Mouse (Mus musculus) neural tube, embryonic 12.5 days (tissue): Measurements from ENCODE around the gene Ankmy1. TPM values are rescaled to one million over a fixed set of nuclear protein-coding genes. Genes with fewer than 3 reads are reported as not detected.

Experiments used
- ATAC-seq: fragments of 200-750 bp; cut with Nextera tagmentation; 2 replicates; pipeline ENCODE4 v1.8.0; 2017; ENCODE audit warnings: low read depth, mild to moderate bottlenecking, moderate TSS enrichment, moderate library complexity; ENCODE audit not compliant: low FRiP score
- H3K27ac ChIP-seq: fragments of 300-500 bp; sonication (generic); 2 replicates; pipeline ENCODE4 v1.5.1; 2016
- H3K27me3 ChIP-seq: fragments of 300-500 bp; sonication (generic); replicated peaks from 2 replicates; pipeline ENCODE4 v1.6.1; 2016; ENCODE audit warnings: mild to moderate bottlenecking
- H3K36me3 ChIP-seq: fragments of 300-500 bp; sonication (generic); 2 replicates; pipeline ENCODE4 v1.6.1; 2016; ENCODE audit warnings: mild to moderate bottlenecking
- H3K4me1 ChIP-seq: fragments of 300-500 bp; sonication (generic); 2 replicates; pipeline ENCODE4 v1.6.1; 2016
- H3K4me2 ChIP-seq: fragments of 300-500 bp; sonication (generic); replicated peaks from 2 replicates; pipeline ENCODE4 v1.6.1; 2016; ENCODE audit warnings: mild to moderate bottlenecking
- H3K4me3 ChIP-seq: fragments of 300-500 bp; sonication (generic); 2 replicates; pipeline ENCODE4 v1.5.1; 2016
- H3K9ac ChIP-seq: fragments of 300-500 bp; sonication (generic); 2 replicates; pipeline ENCODE4 v1.6.1; 2016; ENCODE audit warnings: mild to moderate bottlenecking
- H3K9me3 ChIP-seq: fragments of 300-500 bp; sonication (generic); 2 replicates; pipeline ENCODE4 v1.6.1; 2016; ENCODE audit warnings: mild to moderate bottlenecking
- WGBS: fragments of 180-500 bp; shearing (Covaris S2); methylation state at CpG from one replicate; pipeline ENCODE4 v1.1.7; 2016; 5-methylcytosine and 5-hydroxymethylcytosine counted together
- microRNA counts: library from miRNA; unstranded; fragments of <30 nt; microRNA quantifications from one replicate; lab custom pipeline; 2017
- microRNA-seq: library from miRNA; unstranded; fragments of <30 nt; microRNA quantifications from one replicate; pipeline ENCODE4, GENCODE M21; 2017
- polyA plus RNA-seq: library from polyadenylated mRNA; unstranded; fragments of >200 nt; fragmentation: Nextera tagmentation; extraction: Ambion mirVana; gene quantifications from 2 replicates; pipeline ENCODE4 v1.2.1, GENCODE M21; 2016

Ankmy1 gene
- polyA plus RNA-seq, 1 experiment from 2014 or later: 0.65 TPM

DNA sequence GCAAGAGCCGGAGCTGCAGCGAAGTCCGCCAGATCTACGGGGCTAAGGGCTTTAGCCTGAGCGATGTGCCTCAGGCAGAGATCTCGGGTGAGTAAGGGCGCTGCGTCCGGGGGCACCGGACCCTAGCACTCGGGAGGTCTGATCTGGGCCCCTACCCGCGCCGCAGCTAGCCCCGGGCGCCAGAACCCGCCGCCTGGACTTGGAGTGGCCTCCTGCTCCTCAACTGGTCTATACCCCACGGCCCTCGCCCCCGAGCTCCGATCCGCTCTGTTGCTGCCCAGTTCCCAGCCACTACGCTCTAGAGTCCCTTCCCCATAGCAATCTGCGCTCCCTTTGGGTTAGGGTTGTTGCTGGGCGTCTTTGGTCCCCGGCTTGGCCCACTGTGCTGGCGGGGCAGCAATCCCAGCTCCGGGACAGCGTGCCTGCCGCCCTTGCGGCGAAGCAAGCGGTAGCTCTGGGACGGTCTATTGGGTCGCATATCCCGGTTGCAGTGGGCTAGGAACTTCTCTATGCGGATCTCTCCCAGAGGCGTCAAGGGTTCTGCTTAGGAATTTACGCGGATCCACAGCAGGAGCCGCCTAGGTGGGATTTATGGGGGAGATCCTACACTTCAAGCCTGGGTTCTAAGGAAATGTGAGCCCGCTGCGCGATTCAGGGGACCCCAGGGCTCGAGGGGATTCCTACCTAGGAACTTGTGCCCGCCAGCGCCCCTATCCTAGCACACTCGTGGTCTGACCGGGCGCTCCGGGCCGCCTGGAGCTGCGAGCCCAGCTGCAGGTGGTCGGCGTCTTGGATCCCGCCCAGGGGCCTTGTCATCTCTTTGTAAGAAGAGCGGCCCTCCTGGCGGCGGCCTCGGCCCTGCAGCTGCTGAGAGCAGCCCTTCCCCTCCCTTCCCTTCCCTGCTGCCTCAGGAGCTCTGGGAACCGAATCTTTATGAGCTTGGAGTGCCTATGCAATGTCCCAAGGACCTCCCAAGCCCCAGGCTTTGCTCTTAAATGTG lies 70.4 kb downstream of the Ankmy1 start:
- no peaks in the 10 kb centered on the region for H3K9me3 ChIP-seq
- peak overlapping the region; percentile 90 for H3K4me3 ChIP-seq
- under 1% methylated on average over 62 of the region's 62 CpGs for WGBS
- H3K36me3 ChIP-seq: peaks cover 16% of the 10 kb centered on the region
- peak overlapping the region; percentile 97 for H3K9ac ChIP-seq
- peaks cover 35% of the 10 kb centered on the region for H3K4me1 ChIP-seq
- H3K27ac ChIP-seq: peak overlapping the region; percentile 86
- peak; percentile 33 for ATAC-seq
- no peaks in the 10 kb centered on the region for H3K27me3 ChIP-seq
- peak overlapping the region; percentile 82 for H3K4me2 ChIP-seq

DNA sequence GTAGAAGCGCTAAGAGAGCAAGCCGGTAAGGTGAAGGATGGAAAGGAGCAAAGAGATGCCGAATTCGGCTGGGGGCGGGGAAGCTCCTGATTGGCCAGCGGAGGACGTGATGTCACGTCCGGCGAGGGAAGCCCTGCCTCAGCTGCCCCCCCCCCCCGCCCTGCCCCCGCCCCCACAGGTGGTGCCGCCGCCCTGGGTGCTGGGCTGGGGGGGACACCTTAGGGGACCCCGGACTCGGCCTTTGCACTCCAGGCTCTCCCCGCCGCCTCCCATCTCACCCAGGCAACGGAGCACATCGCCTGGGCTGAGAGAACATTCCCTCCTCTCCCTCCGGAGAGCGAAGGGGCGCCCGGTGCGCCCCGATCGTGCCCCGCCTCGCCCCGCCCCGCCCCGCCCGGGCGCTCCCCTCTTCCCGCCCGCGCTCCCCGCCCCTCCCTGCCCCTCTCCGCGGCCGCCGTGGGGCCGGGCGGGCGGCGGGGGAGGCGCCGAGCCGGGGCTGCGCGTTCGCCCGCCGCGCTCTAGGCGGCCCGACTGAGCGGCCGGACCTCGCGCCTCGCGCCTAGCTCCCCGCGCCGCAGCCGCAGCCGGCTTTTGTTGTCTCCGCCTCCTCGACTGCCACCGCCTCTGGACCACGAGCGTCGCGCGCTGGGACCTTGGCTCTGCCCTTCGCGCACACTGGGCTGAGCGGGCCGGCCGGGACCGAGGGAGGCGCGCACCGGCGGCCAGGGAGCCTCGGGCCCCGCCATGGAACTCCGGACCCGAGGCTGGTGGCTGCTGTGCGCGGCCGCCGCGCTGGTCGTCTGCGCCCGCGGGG lies 71.3 kb downstream of the Ankmy1 start, which contains the start of gene Gpc1:
Gene Gpc1, plus strand, starts transcription at position 458 of the 814 bp plus-strand sequence.
- H3K4me2 ChIP-seq: peak within 1 kb of the TSS; percentile 82
- no peaks in the 10 kb centered on the region for H3K9me3 ChIP-seq
- no peaks in the 10 kb centered on the region for H3K27me3 ChIP-seq
- H3K9ac ChIP-seq: peak within 1 kb of the TSS; percentile 97
- peaks cover 12% of the 10 kb centered on the region for H3K36me3 ChIP-seq
- ATAC-seq: peak; percentile 84
- under 1% methylated on average over 65 of the region's 99 CpGs for WGBS
- H3K4me1 ChIP-seq: peaks cover 35% of the 10 kb centered on the region
- H3K27ac ChIP-seq: peak within 1 kb of the TSS; percentile 86
- peak within 1 kb of the TSS; percentile 90 for H3K4me3 ChIP-seq

DNA sequence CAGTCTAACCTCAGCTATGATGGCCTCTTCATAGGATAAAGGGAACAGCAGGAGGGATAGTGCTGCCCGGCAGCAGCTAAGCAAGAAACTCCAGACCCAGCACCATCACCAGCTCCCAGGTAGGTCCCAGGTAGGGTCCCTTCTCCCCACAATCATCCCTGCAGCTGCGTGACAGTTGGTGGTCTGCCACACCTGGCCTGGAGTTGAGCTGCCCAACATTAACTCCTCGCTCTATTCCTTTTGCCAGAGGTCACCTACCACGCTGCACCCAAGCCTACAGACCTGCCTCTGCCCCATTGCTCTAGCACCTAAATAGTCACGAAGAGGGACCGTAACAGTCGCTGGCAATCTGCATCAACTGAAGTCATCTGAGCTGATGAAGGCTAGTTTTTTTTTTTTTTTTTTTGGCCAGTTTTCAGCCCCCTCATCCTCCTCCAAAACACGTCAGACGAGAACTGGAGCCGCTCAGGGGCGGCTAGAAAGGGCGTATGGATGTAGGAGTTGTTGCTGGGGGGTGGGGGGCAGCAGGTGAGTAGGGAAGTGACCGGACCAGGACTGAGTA lies 72.0 kb downstream of the Ankmy1 start:
- H3K9ac ChIP-seq: 0 out of 2 replicates have a peak overlapping the region, but pooled peaks have one; percentile 4
- no peaks in the 10 kb centered on the region for H3K9me3 ChIP-seq
- peak overlapping the region; percentile 90 for H3K4me3 ChIP-seq
- H3K4me2 ChIP-seq: peak overlapping the region; percentile 82
- H3K27me3 ChIP-seq: no peaks in the 10 kb centered on the region
- ATAC-seq: no peak
- H3K27ac ChIP-seq: peak overlapping the region; percentile 86; the same call in 1 of the 2 replicates
- peaks cover 35% of the 10 kb centered on the region for H3K4me1 ChIP-seq
- H3K36me3 ChIP-seq: peaks cover 6% of the 10 kb centered on the region
- WGBS: 7% methylated on average over 13 of the region's 13 CpGs

DNA sequence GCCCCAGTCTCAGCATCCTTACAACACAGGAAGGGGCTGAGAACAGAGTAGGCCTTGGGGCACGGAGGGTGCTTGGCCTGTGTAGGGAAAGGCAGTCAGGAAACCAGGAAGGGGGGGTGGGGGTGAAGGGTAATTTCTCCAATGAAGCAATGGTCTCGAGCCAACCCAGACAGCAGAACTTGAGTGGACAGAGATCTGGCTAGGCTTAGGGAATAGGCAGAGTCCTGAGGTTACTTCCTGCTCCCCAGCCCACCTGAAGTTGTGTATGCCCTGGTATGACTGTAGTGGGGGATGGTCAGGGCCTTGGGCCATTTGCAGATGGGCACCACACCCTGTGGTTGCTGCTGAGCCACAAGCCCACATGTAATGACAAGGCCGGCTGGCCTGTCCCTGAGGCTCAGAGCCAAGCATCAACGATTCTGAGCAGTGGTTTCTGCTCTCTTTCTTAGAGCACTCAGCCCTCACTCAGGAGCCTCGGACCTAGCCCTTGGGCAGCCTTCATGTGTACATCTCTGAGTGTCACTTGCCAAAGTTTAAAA lies 86.9 kb downstream of the Ankmy1 start:
- 78% methylated on average over 5 of the region's 5 CpGs for WGBS
- Histone ChIP-seq H3K4me1 (no peaks in the 10 kb centered on the region), H3K9me3 (no peaks in the 10 kb centered on the region), H3K4me2 (no peak overlapping the region), H3K9ac (no peak overlapping the region), H3K4me3 (no peak overlapping the region), H3K27me3 (no peaks in the 10 kb centered on the region), H3K27ac (no peak overlapping the region), H3K36me3 (no peaks in the 10 kb centered on the region)
- ATAC-seq: no peak

DNA sequence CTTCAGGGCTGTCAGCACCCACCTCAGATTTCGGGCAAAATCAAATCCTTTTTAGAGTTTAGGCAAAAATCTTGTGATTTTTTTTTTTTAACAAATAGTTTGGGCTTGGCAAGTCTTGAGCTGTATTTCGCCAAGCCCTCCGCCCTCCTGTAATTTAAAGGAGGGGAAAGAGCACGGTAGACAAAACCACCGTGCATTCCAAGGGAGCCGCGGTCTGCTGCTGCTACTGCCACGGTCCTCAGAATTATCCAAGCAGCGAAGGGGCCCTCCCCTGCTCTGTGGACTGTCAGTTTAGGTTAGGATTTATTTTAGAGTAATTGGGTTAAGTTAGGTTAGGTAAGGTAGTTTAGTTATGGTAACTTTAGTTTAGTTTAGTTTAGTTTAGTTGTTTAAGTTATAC lies 87.6 kb downstream of the Ankmy1 start:
- Histone ChIP-seq H3K9ac (no peak overlapping the region), H3K4me1 (no peaks in the 10 kb centered on the region), H3K27me3 (no peaks in the 10 kb centered on the region), H3K9me3 (no peaks in the 10 kb centered on the region), H3K4me3 (no peak overlapping the region), H3K4me2 (no peak overlapping the region), H3K27ac (no peak overlapping the region), H3K36me3 (no peaks in the 10 kb centered on the region)
- WGBS: 67% methylated on average over 9 of the region's 9 CpGs
- no peak for ATAC-seq

DNA sequence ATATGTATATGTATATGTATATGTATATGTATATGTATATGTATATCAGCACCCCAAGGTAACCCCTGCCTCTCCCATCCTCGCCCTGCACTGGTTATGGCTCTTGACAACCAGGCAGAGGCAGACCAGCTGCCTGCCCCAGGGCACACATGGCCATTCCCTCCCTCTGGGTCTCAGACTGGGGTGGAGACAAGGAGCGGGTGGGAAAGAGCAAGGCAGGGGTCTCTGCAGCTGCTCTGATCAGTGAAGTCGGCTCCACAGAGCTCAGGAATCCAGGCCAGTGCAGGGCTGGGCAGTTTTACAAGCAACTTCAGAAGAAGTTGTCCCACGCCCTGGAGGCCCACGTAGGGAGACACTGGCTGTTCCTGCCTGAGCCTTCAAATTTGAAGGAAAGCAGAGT lies 88.4 kb downstream of the Ankmy1 start:
- no peak for ATAC-seq
- no peaks in the 10 kb centered on the region for H3K9me3 ChIP-seq
- no peaks in the 10 kb centered on the region for H3K27me3 ChIP-seq
- no peaks in the 10 kb centered on the region for H3K4me1 ChIP-seq
- no peaks in the 10 kb centered on the region for H3K36me3 ChIP-seq
- H3K9ac ChIP-seq: no peak overlapping the region
- no peak overlapping the region for H3K4me2 ChIP-seq
- no peak overlapping the region for H3K4me3 ChIP-seq
- WGBS: 73% methylated on average over 5 of the region's 5 CpGs
- H3K27ac ChIP-seq: no peak overlapping the region

MicroRNAs encoded within 50 kb of the gene (microRNA counts, 519-probe panel; counts per million panel counts)
- 5,948 counts per million, percentile 90 among the panel's probes with 10 or more counts for microRNA mmu-miR-149 (lab: Ali Mortazavi, UCI)

Small RNA genes lying within 50 kb of the gene (microRNA-seq; reads per million reads assigned to microRNA genes)
- 7,696 reads per million, percentile 95 among the genes with 10 or more reads in this experiment for gene Mir149

Other genes starting within 250 kb of the Ankmy1 start
- 70.0 and 74.9 TPM in 2 replicates for gene Gpc1, start 71.3 kb downstream of the Ankmy1 start, polyA plus RNA-seq
- gene Dusp28, start 4.1 kb upstream of the Ankmy1 start, polyA plus RNA-seq: 13.1 and 13.4 TPM in 2 replicates
- gene Rnpepl1, start 7.9 kb upstream of the Ankmy1 start, polyA plus RNA-seq: 37.5 and 40.3 TPM in 2 replicates
- gene Capn10, start 31.5 kb upstream of the Ankmy1 start, polyA plus RNA-seq: 54.8 and 60.0 TPM in 2 replicates
- 0.38 TPM in 2 replicates for gene Gpr35, start 48.0 kb upstream of the Ankmy1 start, polyA plus RNA-seq
- not detected in 2 replicates for gene Aqp12, start 103.4 kb upstream of the Ankmy1 start, polyA plus RNA-seq
- 132 and 136 TPM in 2 replicates for gene Kif1a, start 199.0 kb upstream of the Ankmy1 start, polyA plus RNA-seq
- gene Agxt, start 232.3 kb upstream of the Ankmy1 start, polyA plus RNA-seq: not detected in 2 replicates